Mouse (Mus musculus): ENCODE data around the gene Ndufa1. TPM values are rescaled to one million over a fixed set of nuclear protein-coding genes. Genes with fewer than 3 reads are reported as not detected.
"Not testable (repeated sequence)": the region's sequence is repeated elsewhere in the genome, so short reads cannot be mapped to it uniquely, and the experiment has no call there.

Gene Ndufa1
- polyA plus RNA-seq, 1 experiment from 2014 or later, result 850 TPM

- Histone ChIP-seq H3K9me3 (ENCODE audit: control insufficient read depth, low read length) (no peaks in the 10 kb centered on the region), H3K4me2 (replicated peaks) (no peak overlapping the region), H3K4me1 (replicated peaks; ENCODE audit: control insufficient read depth, insufficient read depth, low read length) (no peaks in the 10 kb centered on the region), H3K36me3 (replicated peaks; ENCODE audit: control insufficient read depth, insufficient read depth) (no peaks in the 10 kb centered on the region), H3K27ac (no peak overlapping the region), H3K27me3 (ENCODE audit: control insufficient read depth, insufficient read depth, low read length) (no peaks in the 10 kb centered on the region), H3K4me3 (replicated peaks; ENCODE audit: low read length) (no peak overlapping the region), H3K9ac (no peak overlapping the region)
- WGBS, result 81% methylated on average over 18 of the region's 18 CpGs
- ATAC-seq (ENCODE audit: low FRiP score) (no peak), DNase-seq (ENCODE audit: low spot score) (no peak)
Observed at GRCm38 (mm10) chrX:37163115-37163514, 27.8 kb downstream of the Ndufa1 start.

- DNase-seq (ENCODE audit: low spot score), result no peak
Observed at GRCm38 (mm10) chrX:37161169-37161568, 29.8 kb downstream of the Ndufa1 start.

GRCm38 (mm10) chrX:37157839-37158238 is 33.1 kb downstream of the Ndufa1 start:
- Histone ChIP-seq H3K27ac (no peak overlapping the region), H3K4me3 (replicated peaks; ENCODE audit: low read length) (no peak overlapping the region), H3K27me3 (ENCODE audit: control insufficient read depth, insufficient read depth, low read length) (no peaks in the 10 kb centered on the region), H3K9me3 (ENCODE audit: control insufficient read depth, low read length) (no peaks in the 10 kb centered on the region), H3K4me2 (replicated peaks) (no peak overlapping the region), H3K4me1 (replicated peaks; ENCODE audit: control insufficient read depth, insufficient read depth, low read length) (no peaks in the 10 kb centered on the region), H3K36me3 (replicated peaks; ENCODE audit: control insufficient read depth, insufficient read depth) (peaks cover 10% of the 10 kb centered on the region), H3K9ac (no peak overlapping the region)
- WGBS, result 60% methylated on average over 4 of the region's 4 CpGs
- ATAC-seq (ENCODE audit: low FRiP score), result no peak
- DNase-seq (ENCODE audit: low spot score), result no peak

More at GRCm38 (mm10) chrX:37161169-37161568, 29.8 kb downstream of the Ndufa1 start:
- H3K4me3 ChIP-seq (replicated peaks; ENCODE audit: low read length), result no peak overlapping the region
- H3K27ac ChIP-seq, result no peak overlapping the region
- no peak for ATAC-seq (ENCODE audit: low FRiP score)
- no peak overlapping the region for H3K9ac ChIP-seq
- H3K36me3 ChIP-seq (replicated peaks; ENCODE audit: control insufficient read depth, insufficient read depth), result no peaks in the 10 kb centered on the region
- no peaks in the 10 kb centered on the region for H3K4me1 ChIP-seq (replicated peaks; ENCODE audit: control insufficient read depth, insufficient read depth, low read length)
- no peak overlapping the region for H3K4me2 ChIP-seq (replicated peaks)
- 71% methylated on average over 10 of the region's 10 CpGs for WGBS
- no peaks in the 10 kb centered on the region for H3K9me3 ChIP-seq (ENCODE audit: control insufficient read depth, low read length)
- no peaks in the 10 kb centered on the region for H3K27me3 ChIP-seq (ENCODE audit: control insufficient read depth, insufficient read depth, low read length)

GRCm38 (mm10) chrX:37144954-37145353 is 46.0 kb downstream of the Ndufa1 start:
- no peak overlapping the region for H3K4me2 ChIP-seq (replicated peaks)
- ATAC-seq (ENCODE audit: low FRiP score) (no peak), DNase-seq (ENCODE audit: low spot score) (no peak)
- H3K27ac ChIP-seq, result no peak overlapping the region
- no peaks in the 10 kb centered on the region for H3K27me3 ChIP-seq (ENCODE audit: control insufficient read depth, insufficient read depth, low read length)
- H3K9me3 ChIP-seq (ENCODE audit: control insufficient read depth, low read length), result no peaks in the 10 kb centered on the region
- H3K9ac ChIP-seq, result no peak overlapping the region
- 93% methylated on average over 2 of the region's 2 CpGs for whole genome bisulfite sequencing
- H3K4me1 ChIP-seq (replicated peaks; ENCODE audit: control insufficient read depth, insufficient read depth, low read length), result no peaks in the 10 kb centered on the region
- H3K4me3 ChIP-seq (replicated peaks; ENCODE audit: low read length), result no peak overlapping the region
- H3K36me3 ChIP-seq (replicated peaks; ENCODE audit: control insufficient read depth, insufficient read depth), result peaks cover 37% of the 10 kb centered on the region

GRCm38 (mm10) chrX:37144498-37144897 is 46.5 kb downstream of the Ndufa1 start:
- DNase-seq (ENCODE audit: low spot score); ATAC-seq (ENCODE audit: low FRiP score); H3K27ac ChIP-seq; H3K9me3 ChIP-seq (ENCODE audit: control insufficient read depth, low read length); H3K9ac ChIP-seq; H3K4me2 ChIP-seq (replicated peaks); H3K27me3 ChIP-seq (ENCODE audit: control insufficient read depth, insufficient read depth, low read length); H3K4me1 ChIP-seq (replicated peaks; ENCODE audit: control insufficient read depth, insufficient read depth, low read length); H3K4me3 ChIP-seq (replicated peaks; ENCODE audit: low read length): not testable (repeated sequence)
- peaks cover 37% of the 10 kb centered on the region for H3K36me3 ChIP-seq (replicated peaks; ENCODE audit: control insufficient read depth, insufficient read depth)
- WGBS, result no CpG with 5 or more reads among the region's 4 CpGs

GRCm38 (mm10) chrX:37141732-37142131 is 49.2 kb downstream of the Ndufa1 start:
- H3K4me1 ChIP-seq (replicated peaks; ENCODE audit: control insufficient read depth, insufficient read depth, low read length), result no peaks in the 10 kb centered on the region
- no peaks in the 10 kb centered on the region for H3K9me3 ChIP-seq (ENCODE audit: control insufficient read depth, low read length)
- peaks cover 41% of the 10 kb centered on the region for H3K36me3 ChIP-seq (replicated peaks; ENCODE audit: control insufficient read depth, insufficient read depth)
- no peak overlapping the region for H3K4me3 ChIP-seq (replicated peaks; ENCODE audit: low read length)
- no peak overlapping the region for H3K9ac ChIP-seq
- H3K4me2 ChIP-seq (replicated peaks), result no peak overlapping the region
- WGBS, result 90% methylated on average over 3 of the region's 3 CpGs
- no peak for ATAC-seq (ENCODE audit: low FRiP score)
- DNase-seq (ENCODE audit: low spot score), result no peak
- H3K27ac ChIP-seq, result no peak overlapping the region
- H3K27me3 ChIP-seq (ENCODE audit: control insufficient read depth, insufficient read depth, low read length), result no peaks in the 10 kb centered on the region

Other genes with a start within 250 kb of the Ndufa1 start
- gene Sept6, start 199.4 kb downstream of the Ndufa1 start, polyA plus RNA-seq (2014; fragmentation: Nextera tagmentation; extraction: Ambion mirVana), result 70.7 and 76.1 TPM in 2 replicates
- gene Sowahd, start 142.3 kb downstream of the Ndufa1 start, polyA plus RNA-seq (2014; fragmentation: Nextera tagmentation; extraction: Ambion mirVana), result not detected in 2 replicates
- gene Rpl39, start 105.8 kb downstream of the Ndufa1 start, polyA plus RNA-seq (2014; fragmentation: Nextera tagmentation; extraction: Ambion mirVana), result 293 and 367 TPM in 2 replicates
- gene Upf3b, start 80.8 kb downstream of the Ndufa1 start, polyA plus RNA-seq (2014; fragmentation: Nextera tagmentation; extraction: Ambion mirVana), result 20.6 and 23.4 TPM in 2 replicates
- gene Nkap, start 64.4 kb downstream of the Ndufa1 start, polyA plus RNA-seq (2014; fragmentation: Nextera tagmentation; extraction: Ambion mirVana), result 23.5 and 23.8 TPM in 2 replicates
- 0.14 and 0.35 TPM in 2 replicates for gene Akap14, start 22.3 kb downstream of the Ndufa1 start, polyA plus RNA-seq (2014; fragmentation: Nextera tagmentation; extraction: Ambion mirVana)
- 23.3 and 28.3 TPM in 2 replicates for gene Rnf113a1, start 82 bp upstream of the Ndufa1 start, polyA plus RNA-seq (2014; fragmentation: Nextera tagmentation; extraction: Ambion mirVana)
- gene Gm9, start 19.9 kb upstream of the Ndufa1 start, polyA plus RNA-seq (2014; fragmentation: Nextera tagmentation; extraction: Ambion mirVana), result not detected in 2 replicates
- gene Rhox1, start 31.1 kb upstream of the Ndufa1 start, polyA plus RNA-seq (2014; fragmentation: Nextera tagmentation; extraction: Ambion mirVana), result not detected in 2 replicates
- not detected in 2 replicates for gene Rhox2a, start 53.8 kb upstream of the Ndufa1 start, polyA plus RNA-seq (2014; fragmentation: Nextera tagmentation; extraction: Ambion mirVana)
- not detected in 2 replicates for gene Rhox3a, start 58.8 kb upstream of the Ndufa1 start, polyA plus RNA-seq (2014; fragmentation: Nextera tagmentation; extraction: Ambion mirVana)
- gene Rhox4a, start 74.2 kb upstream of the Ndufa1 start, polyA plus RNA-seq (2014; fragmentation: Nextera tagmentation; extraction: Ambion mirVana), result not detected in 2 replicates
- gene Rhox3a2, start 188.9 kb upstream of the Ndufa1 start, polyA plus RNA-seq (2014; fragmentation: Nextera tagmentation; extraction: Ambion mirVana), result not detected in 2 replicates
- not detected in 2 replicates for gene Rhox4a2, start 199.7 kb upstream of the Ndufa1 start, polyA plus RNA-seq (2014; fragmentation: Nextera tagmentation; extraction: Ambion mirVana)
- gene Rhox2b, start 220.9 kb upstream of the Ndufa1 start, polyA plus RNA-seq (2014; fragmentation: Nextera tagmentation; extraction: Ambion mirVana), result not detected in 2 replicates
- not detected in 2 replicates for gene Rhox4b, start 241.3 kb upstream of the Ndufa1 start, polyA plus RNA-seq (2014; fragmentation: Nextera tagmentation; extraction: Ambion mirVana)